Mouse (Mus musculus): ENCODE data around the gene Glul.

DNA sequence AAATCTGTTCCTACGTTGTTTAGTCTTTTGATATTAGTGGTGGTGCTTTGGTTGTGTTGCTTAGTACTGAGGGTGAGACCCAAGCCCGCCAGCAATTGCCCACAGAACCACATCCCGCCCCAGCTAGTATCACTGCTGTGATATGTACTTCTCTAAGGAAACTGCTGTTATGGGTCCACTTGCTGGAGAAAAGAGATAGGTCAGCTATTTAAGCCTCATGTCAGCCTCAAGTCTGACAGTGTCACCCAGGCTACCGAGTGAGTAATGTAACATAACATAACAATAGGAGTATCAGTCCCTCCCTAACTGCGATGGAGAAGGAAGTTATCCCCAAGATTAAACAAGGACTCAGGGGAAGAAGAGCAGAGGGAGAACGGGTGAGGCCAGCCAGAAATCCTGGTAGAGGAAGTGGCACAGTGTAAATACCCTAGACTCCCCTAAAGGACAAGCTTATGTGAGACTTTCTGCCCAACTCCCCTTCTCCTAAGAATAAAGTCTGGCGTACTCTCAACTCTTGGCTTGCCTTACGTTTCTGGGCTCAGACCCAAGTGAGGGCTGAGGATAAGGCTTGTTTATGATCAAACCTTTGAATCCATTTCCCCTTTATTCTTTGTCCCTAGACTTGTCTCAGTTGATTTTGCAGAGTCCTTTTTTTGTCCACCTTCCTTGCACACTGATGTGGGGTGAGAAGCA lies 5.4 kb upstream of the Glul start:
- no peak for TF ChIP-seq E2F4 (IDR thresholded peaks at IDR 0.05; ENCODE audit: insufficient read depth)
- no peak for TF ChIP-seq POLR2AphosphoS2 (IDR thresholded peaks at IDR 0.05; ENCODE audit: insufficient read length, low read depth)
- no peak for TF ChIP-seq USF1 (IDR thresholded peaks at IDR 0.05; ENCODE audit: low read depth)
- no peak for TF ChIP-seq MYOG (IDR thresholded peaks at IDR 0.05; ENCODE audit: control insufficient read depth in 1 of 3, insufficient read depth in 1 of 3, insufficient read length in 2 of 3, low read depth in 2 of 3)
- no peak for TF ChIP-seq MAX (IDR thresholded peaks at IDR 0.05; ENCODE audit: low read depth)
- TF ChIP-seq POLR2A (IDR thresholded peaks at IDR 0.05; ENCODE audit: insufficient read length, low read depth) = no peak
